Mouse (Mus musculus) stomach, postnatal 0 days (tissue): ENCODE data around the gene Cox10.

Experiments used
- CTCF ChIP-seq: IDR thresholded peaks from 2 replicates; pipeline ENCODE4 v1.5.1; 2016; ENCODE audit warnings: antibody characterized with exemption, low read depth, mild to moderate bottlenecking, moderate library complexity
- EP300 ChIP-seq: optimal IDR thresholded peaks from 2 replicates; pipeline ENCODE3; 2016; ENCODE audit warnings: antibody characterized with exemption

DNA sequence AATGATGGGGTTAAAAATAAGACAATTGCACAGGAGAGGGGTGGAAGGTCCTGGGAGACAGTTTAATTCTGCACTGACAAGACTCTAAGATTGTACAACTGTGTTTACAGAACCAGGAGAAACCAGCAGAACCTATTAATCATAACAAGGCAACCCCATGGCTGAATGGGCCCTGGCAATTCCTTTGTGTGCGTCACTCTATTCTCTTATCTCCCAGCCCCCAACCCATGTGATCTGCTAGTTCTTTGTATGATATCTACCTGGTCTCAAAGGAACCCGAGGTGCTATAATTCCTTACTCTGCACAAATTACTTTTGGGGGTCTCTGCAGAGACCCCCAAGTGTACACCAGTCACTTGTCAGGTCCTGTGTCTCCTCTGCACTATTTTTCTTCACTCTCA, 46.2 kb upstream of the Cox10 start:
- no peak for TF ChIP-seq EP300
- no peak for TF ChIP-seq CTCF
